Mouse (Mus musculus) left cerebral cortex, adult 9 months (tissue): ENCODE data around the gene Chaf1a.

Experiments
- DNase-seq, 2 experiments: peaks; one replicate each; pipeline ENCODE4 v3.0.0; 2022; ENCODE audit warnings: low spot score in 2 of 2

The Chaf1a gene

DNA sequence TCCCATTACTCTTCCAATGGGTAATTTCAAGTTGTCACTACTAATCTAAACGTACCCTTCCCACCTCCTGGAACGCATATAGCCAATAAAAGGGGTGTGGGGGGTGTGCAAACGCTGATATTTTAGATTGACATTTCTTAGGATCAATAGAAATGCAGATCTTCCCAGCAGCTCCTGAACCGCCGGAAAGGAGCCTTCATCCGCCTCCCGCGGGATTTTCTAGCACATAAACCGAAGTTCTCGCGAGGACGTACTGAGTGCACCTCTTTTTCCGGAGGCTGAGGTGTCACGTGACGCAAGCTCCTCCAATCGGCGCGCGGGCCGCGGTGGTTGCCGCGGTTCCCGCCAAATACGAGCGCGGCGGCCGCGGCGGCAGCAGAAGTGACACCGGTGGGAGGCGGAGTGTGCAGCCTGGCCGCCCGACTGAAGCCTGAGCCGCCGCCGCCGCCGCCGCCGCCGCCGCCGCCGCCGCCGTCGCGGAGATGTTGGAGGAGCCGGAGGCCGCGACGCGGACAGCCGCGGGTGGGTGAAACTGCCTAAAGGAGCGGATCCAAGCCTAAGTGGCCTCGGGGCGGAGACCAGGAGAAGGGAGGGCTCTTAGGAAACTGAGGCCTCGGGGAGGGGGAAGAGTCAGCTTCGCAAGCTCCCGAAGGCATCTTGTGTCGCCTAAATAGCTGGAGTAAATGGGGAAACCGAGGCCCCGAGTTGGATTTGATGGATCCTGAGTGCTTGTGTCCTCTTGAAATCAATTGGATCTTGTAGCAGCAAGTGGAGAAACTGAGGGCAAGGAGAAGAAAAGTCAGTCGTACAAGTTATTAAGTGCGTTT, at the start of gene Chaf1a:
Gene Chaf1a (plus strand): TSS at position 410 of the 827 bp plus-strand sequence.
- DNase-seq: peak; percentile 97 to 98

DNA sequence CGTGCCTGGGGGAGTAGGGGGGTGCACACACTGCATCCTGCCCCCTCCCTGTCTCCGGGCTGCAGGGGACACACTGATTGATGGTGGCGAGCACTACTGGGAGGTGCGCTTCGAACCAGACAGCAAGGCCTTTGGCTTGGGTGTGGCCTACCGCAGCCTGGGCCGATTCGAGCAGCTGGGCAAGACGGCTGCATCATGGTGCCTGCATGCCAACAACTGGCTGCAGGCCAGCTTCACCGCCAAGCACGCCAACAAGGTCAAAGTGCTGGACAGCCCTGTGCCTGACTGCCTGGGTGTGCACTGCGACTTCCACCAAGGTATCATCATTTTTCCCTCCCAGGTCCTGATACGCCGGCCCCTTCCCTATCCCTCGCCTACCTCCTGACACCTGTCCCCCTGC, 44.2 kb upstream of the Chaf1a start:
- DNase-seq: no peak

DNA sequence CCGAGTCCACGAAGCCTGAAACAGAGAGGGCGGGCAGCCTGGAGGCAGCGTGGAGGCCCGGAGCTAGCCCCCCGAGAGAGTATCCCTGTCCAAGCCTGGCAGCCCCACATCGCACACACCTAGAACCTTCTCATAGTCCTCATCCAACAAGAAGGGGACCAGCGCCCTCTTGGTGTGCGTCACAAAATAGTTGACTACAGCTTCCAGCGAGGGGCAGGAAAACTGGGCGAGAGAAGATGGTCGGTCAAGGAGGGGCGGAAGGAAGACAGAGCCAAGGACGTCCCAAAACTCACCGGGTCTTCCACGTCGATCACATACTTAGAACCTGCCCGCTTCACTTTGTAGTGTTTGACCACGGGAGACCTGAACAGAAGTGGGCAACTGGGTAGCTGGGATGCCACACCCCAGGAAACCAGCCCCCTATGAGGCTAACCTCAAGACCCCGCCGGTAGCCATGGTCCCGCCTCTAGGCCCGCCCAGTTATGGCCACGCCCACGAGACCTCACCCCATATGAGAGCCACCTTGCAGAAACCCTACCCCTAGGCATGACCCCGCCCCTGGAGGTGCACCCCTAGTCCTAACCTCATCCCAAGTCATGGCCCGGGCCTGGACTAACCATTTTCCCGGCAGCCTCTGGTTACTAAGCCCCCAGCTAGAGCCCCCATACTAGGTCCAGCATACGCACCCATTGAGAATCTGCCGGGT, 40.3 kb upstream of the Chaf1a start:
- no peak for DNase-seq

DNA sequence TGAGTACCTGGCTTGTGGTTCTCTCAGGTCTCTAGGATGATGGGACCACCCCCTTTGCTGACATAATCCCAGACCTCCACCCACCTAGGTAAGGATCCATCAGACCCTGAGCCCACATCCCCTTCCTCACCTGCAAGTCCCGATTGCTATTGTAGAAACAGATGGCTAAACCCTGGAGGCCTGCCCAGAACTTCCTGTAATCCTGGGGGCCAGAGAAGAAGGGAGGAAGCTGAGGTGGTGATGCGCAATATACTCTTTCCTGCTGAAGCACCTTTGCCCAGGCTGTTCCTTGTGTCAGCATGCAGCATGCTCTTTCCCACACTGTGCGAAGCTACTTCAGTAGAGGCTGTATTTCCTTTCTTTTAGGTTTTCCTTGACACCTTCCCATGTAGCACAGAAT, 37.2 kb upstream of the Chaf1a start:
- DNase-seq: no peak

DNA sequence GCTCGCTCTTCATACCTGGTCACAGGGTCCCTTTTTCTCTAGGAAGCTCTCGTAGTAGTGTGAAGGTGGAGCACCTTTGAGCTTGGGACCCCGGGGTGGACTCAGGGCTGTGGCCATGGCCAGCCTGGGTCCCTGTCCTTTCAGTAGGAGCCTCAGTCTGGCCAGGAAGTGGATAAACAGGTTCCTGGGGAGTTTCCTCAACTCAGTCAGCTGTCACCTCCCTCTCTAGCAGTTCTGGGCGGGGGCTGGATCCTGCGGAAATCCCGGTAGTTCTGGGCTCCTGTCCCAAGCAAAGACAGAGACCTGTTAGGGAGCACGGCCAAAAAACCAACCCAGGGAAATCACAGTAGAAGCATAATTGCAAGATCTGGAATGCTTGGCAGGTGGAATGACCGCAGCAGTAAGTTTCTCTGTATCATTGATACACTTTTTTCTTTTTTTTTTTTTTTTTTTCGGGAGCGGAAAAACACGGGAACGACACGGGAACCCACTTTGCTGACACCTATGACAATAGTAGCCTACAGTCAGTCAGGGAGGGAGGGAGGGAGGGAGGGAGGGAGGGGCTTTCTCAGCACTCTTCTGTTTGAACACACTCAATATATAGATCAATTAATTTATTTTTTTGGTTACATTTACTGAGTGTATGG, 34.7 kb upstream of the Chaf1a start, which contains the start of the genes Stap2 and Mpnd:
Gene Stap2 (minus strand): TSS at position 170 of the 647 bp plus-strand sequence.
Gene Mpnd (plus strand): TSS at position 297 of the 647 bp plus-strand sequence.
- no peak for DNase-seq

DNA sequence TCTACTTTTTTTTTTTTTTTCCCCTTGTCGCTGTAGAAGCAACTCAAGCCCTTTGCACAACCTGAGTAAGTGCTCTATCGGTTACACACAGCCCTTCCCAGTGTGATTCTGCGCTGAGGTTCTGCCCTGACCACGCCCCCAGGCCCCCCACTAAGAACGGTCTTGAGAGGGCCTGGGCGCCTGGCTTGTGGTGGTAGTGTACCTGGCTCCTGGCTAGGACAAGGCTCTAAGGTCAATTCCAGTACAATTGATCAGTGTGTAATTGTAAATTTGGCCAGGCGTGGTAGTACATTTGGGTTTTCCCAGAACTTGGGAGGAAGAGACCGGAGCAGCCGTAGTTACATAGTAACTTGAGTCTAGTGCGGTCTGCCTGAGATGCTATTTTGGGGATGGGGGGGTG, 33.3 kb upstream of the Chaf1a start:
- no peak for DNase-seq

DNA sequence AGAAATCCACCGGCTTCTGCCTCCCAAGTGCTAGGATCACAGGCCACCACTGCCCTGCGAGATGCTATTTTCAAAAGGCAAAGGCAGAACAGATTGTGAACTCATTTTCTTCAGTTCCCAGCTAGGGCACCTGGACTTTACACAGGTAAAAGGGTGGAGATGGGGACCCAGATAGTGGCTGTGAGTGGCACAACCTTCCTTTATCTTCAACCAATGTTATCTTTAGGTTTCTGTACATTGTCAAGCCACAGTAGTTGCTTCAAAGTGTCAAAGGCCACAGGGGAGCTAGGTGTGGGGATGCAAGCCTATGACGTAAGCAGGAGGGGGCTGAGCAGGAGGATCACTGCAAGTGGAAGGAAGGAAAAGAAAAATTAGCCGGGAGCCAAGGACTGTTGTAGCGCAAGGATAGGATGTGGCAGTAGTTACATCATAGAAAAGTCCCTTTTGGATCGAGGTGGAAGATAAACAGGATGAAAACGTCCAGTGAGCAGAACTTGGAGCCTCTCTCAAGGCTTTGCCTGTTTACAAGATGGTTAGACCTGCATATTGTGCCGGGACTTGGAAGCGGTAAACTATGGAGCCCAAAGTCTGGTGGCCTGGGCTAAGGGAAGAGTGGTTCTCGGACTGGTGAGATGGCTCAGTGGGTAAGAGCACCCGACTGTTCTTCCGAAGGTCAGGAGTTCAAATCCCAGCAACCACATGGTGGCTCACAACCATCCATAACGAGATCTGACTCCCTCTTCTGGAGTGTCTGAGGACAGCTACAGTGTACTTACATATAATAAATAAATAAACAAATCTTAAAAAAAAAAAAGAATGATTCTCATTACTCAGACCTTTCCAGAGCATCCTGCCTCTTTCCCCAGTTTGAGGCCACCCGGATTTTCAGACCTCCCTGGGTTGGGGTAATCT, 32.5 kb upstream of the Chaf1a start:
- no peak for DNase-seq

DNA sequence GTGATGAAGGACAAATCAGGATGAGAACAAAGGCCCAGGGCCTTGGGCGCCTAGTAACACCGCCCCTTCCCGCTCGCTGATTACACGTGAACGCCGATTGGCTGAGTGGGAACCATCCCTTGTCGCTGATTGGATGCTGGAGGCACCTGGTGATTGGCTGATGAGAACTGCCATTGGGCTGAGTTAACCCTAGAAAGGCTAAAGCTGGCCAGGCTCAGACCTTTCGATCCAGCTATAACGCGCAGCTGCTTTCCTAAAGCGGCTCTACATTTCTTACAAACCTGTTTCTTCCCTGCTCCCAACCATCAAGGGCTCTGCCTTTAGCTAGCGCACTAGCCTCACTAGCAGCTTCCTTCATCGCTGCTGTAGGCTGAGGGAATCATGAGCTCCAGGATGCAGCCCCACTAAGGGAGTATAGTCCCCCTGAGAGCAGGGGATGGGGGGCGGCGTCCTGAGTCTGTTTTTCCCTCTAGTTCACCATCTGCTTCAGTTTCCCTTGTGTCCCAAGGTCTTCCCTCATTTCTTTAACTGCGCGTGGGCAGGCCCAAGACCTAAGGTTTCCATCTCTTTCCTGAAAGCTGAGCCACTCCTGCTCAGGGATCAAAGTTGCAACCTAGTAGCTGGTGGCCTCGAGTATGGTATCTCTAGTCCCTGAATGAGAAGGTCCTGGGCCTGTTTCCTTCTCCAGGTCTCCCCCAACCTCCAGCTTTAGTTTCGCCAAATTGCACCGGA, 31.7 kb upstream of the Chaf1a start:
- peak; percentile 88 to 97 for DNase-seq

DNA sequence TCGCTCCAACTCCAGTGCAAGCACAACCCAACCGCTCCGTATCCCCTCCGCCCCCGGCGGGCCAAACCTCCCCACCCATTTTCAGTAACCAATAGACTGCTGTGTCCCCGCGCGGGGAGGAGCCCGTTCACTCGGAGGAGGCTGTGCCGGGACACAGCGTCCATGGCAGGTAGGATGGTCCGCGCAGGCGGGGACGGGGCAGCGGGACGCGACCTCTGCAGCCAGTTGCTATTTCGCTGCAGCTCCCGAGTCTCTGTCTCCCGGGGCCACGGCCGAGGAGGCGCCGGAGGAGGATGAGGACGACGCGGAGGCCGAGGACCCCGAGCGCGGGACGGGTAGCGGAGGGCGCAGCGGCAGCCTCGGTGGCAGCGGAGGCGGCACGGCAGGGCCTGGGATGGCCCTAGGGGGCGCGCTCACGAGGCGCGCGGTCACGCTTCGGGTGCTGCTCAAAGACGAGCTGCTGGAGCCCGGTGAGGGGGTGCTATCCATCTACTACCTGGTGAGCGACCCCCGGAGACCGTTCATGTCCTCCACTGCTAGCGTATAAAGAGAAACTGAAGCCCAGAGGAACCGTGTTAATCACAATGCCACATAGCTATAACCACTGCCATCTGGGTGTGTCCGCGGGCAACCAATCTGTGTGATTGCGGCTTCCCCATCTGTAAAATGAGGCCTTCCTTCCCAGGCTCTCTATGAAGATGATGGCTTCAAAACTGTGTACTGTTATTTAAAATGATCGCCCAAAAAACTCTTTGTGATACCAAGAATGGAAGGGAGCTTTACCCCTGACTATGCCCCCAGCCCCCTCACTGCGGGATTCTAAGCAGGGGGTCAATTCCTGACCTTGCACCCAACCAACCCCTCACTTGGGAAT, 30.9 kb upstream of the Chaf1a start:
- DNase-seq: peak; percentile 75 to 88

DNA sequence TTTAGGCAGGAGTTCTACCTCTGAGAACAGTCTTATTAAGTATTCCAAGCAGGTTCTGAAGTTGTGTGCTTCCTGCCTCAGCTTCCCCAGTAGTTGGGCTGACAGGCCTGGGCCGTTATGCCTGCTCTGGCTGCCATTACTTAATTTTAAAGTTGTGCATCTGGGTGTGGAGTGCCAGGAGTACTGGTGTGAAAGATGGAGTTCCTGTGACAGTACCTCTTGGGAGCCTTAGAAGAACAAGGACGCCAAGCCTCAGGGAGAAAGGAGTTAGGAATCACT, 30.3 kb upstream of the Chaf1a start:
- no peak for DNase-seq

DNA sequence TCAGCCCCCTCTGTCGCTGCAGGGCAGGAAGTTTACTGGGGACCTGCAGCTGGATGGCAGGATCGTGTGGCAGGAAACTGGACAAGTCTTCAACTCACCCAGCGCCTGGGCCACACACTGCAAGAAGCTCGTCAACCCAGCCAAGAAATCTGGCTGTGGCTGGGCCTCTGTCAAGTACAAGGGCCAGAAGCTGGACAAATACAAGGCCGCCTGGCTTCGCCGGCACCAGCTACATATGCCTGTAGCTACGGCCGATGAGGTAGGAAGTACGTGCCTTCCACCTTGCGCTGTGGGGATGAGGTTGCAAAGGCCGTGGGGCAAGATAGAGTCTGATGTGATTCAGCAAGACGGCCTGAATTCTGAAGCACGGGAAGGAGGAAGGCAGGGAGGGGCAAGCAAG, 30.0 kb upstream of the Chaf1a start:
- no peak for DNase-seq

DNA sequence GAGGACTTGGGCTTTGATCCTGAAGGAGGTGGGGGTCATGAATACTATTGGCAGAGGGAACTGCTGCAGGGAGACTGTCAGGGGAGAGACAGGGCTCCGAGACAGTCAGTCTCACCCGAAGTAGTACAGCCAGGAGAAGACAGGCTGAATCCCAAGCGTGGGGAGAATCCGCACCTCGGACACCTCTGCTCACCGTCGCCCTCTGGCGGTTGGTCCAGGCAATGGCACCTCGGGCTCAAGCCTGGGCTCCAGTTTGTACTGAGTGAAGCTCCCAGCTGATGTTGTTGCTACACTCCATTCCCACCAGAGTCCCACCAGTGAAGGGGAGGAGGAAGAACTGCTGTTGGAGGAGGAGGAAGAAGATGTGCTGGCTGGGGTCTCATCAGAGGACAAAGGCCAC, 29.6 kb upstream of the Chaf1a start:
- peak in 1 of 2 experiments; percentile 76 for DNase-seq

DNA sequence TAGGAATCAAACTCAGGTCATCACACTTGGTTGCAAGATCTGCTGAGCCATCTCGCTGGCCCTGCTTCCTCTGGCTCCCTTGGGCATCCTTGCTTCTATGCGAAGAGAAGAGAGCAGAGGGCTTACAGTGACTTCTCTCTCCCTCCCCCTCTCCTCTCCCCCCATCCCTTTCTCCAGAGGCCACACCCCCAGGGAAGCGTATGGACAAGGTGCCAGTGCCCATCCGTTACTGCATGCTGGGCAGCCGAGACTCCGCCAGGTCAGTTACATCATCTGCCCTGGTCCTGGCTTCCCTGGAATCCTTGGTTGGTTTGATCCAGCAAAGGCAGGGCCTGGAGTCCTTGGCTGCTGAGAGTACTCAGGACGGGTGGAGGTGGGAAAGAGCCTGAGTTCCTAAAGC, 28.8 kb upstream of the Chaf1a start:
- DNase-seq: no peak

DNA sequence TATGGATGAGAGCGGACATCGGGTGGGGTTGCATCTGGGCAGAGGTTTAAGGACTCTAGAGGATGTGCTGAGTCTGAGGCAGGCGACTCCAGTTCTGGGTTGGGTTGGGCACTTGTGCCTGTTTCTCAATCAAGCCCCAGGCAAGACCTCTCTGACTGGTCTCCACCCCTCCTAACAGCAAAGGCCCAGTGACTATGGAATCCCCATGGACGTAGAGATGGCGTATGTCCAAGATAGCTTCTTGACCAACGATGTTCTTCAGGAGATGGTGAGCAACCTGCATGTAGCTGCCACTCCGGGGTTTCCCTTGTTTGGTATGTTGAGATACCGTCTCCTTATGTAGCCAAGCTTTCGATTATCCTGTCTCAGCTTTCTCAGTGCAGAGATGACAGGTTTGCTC, 24.9 kb upstream of the Chaf1a start:
- no peak for DNase-seq

DNA sequence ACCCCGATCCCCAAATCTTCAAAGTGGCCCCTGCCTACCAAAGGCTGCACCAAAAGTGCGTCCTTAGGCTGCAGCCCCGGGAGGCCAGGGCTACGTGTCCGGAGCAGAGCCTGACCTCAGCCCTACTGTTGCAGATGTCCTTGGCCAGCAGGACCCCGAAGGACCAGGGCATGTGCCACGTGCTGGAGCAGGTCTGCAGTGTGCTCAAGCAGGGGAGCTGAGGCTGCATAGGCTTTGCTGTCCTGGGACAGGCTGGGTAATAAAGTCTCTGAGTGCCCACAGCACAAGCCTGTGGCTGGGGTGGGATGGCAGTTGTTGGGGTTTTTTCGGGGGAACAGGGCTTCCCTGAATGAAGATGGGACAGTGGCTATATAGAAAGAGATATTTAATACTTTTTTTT, 23.9 kb upstream of the Chaf1a start:
- no peak for DNase-seq

DNA sequence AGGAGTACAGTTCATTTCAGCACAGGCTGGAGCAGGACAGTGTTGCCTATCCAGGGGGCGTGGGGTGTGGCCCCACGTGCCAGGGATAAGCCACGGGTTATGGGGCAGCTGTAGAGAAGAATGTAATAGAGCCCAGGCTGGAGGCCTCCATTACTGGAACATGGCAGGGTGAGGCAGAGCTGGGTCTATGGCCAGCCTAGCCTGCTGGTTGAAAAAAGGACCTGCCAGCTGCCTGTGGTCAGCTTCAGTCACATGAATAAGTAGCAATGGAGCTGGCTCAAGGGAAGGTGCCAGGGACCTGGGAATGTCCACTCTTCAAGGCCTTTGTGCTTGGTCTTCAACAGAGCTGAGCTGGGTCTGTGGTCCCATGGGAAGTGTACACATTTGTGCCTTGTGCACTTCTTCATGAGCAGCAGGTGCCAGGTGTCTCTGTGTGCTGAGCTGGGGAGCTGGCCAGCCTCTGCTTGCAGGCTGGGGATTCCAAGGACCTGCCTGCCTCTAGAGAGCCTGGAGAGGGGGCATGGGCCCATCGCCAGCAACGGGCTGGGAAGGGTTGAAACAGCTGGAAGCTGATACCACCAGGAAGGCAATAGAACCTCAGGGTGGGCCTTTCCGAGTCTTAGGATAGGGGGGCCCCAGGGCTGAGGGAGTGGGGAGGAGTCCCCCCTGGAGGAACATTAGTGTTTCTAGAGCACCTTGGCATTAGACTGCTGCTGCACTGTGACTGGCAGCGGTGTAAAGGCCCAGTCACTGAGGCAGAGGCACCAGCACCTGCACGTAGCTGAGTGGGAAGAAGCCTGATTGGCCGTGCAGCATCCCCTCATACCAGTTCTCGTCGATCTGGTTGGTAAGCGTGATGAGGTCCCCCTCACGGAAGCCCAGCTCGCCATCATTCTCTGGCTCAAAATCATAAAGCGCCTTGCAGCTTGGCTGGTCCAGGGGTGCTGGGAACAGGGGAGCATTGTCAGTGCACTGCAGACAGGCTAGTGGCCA, 23.1 kb upstream of the Chaf1a start:
- no peak for DNase-seq

DNA sequence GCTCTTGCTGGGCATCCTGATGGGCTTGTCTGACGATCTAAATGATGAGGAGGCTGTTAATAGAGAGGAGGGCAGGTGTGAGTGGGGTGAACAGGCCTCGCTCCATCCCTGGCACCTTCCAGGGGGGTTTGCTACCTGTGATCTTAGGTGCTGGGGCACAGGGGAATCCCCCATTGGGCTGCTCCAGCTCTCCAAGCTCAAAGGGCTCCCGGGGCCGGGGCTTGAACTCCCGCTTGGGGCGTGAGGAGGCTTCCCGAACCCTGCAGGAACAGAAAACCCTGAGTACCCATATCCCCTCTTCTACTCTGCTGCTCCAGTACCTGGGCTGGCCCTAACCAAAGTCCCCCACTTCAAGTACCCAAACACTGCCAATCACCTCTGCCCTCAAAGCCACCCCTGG, 22.4 kb upstream of the Chaf1a start:
- no peak for DNase-seq

DNA sequence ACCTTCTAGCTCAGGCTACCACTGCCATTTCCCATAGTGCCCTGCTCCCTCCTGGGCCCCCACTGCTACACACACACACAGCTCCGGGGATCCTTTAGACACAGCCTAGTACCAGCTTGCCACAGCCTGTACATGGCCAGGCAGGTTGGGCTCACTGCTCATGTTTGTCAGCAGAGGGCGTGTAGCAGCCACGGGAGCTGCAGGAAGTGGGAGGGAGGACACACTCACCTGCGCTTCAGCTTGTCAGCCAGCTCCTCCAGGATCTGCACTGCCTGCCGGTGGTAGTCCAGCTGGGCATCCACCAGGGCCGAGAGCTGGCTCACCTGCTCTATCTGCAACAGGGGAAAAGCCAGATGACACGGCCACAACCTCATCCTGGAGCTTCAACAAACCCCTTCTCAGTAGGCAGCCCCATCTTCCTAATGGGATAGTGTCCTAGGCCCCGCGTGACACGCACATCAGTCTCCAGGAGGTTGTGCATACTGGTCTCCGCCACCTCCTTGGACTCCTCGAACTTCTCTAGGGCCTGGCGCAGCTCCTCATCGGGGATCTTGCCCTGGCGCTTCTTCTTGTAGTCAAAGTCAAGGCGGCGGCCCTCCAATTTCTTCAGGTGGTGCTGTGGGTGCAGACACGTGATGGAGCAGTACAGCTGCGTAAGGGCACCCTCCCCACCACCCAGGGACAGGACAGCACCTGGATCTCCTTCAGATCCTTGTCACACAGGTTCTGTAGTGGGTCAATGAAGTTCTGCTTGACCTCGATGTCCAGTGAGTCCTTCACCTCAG, 21.7 kb upstream of the Chaf1a start:
- peak in 1 of 2 experiments; percentile 73 for DNase-seq
